Mouse (Mus musculus) intestine, postnatal 0 days (tissue): ENCODE measurements around the gene Nfasc. TPM values are rescaled to one million over a fixed set of nuclear protein-coding genes. Genes with fewer than 3 reads are reported as not detected.
A peak's percentile ranks its signal among the peaks of the same experiment; 100 is the strongest.

Experiments
- ATAC-seq: fragments of 200-750 bp; cut with Nextera tagmentation; 2 replicates; pipeline ENCODE4 v1.8.0; 2017; ENCODE audit warnings: mild to moderate bottlenecking, moderate TSS enrichment, moderate library complexity
- H3K27ac ChIP-seq: fragments of 300-500 bp; sonication (generic); 2 replicates; pipeline ENCODE4 v1.5.1; 2014; ENCODE audit warnings: mild to moderate bottlenecking, low read depth, low read length, moderate library complexity
- H3K27me3 ChIP-seq: fragments of 300-500 bp; sonication (generic); replicated peaks from 2 replicates; pipeline ENCODE4 v1.6.1; 2014; ENCODE audit warnings: low read length, mixed read lengths; ENCODE audit not compliant: control insufficient read depth, insufficient read depth
- H3K36me3 ChIP-seq: fragments of 300-500 bp; sonication (generic); 2 replicates; pipeline ENCODE4 v1.6.1; 2014; ENCODE audit warnings: mild to moderate bottlenecking, moderate library complexity; ENCODE audit not compliant: control insufficient read depth, insufficient read depth
- H3K4me1 ChIP-seq: fragments of 300-500 bp; sonication (generic); replicated peaks from 2 replicates; pipeline ENCODE4 v1.6.1; 2014; ENCODE audit warnings: antibody characterized with exemption, low read length, mixed read lengths; ENCODE audit not compliant: control insufficient read depth, insufficient read depth
- H3K4me2 ChIP-seq: fragments of 300-500 bp; sonication (generic); replicated peaks from 2 replicates; pipeline ENCODE4 v1.6.1; 2014; ENCODE audit warnings: low read depth, mild to moderate bottlenecking, moderate library complexity
- H3K4me3 ChIP-seq: fragments of 300-500 bp; sonication (generic); 2 replicates; pipeline ENCODE4 v1.5.1; 2014; ENCODE audit warnings: low read depth, low read length
- H3K9ac ChIP-seq: fragments of 300-500 bp; sonication (generic); 2 replicates; pipeline ENCODE4 v1.6.1; 2014; ENCODE audit warnings: mild to moderate bottlenecking, low read depth, low read length
- H3K9me3 ChIP-seq: fragments of 300-500 bp; sonication (generic); 2 replicates; pipeline ENCODE4 v1.6.1; 2016; ENCODE audit warnings: mixed run types; ENCODE audit not compliant: control insufficient read depth
- CTCF ChIP-seq: sonication (generic); IDR thresholded peaks from 2 replicates; pipeline ENCODE4 v1.5.1; 2016; ENCODE audit warnings: low read depth, mild to moderate bottlenecking, control low read depth, antibody characterized with exemption, moderate library complexity
- WGBS: fragments of 180-500 bp; shearing (Covaris S2); extraction: QIAGEN DNeasy Blood & Tissue Kit; methylation state at CpG from one replicate; pipeline ENCODE4 v1.1.7; 2014; 5-methylcytosine and 5-hydroxymethylcytosine counted together
- polyA plus RNA-seq: library from polyadenylated mRNA; unstranded; fragments of >200 nt; fragmentation: Nextera tagmentation; extraction: Ambion mirVana; gene quantifications from 2 replicates; pipeline ENCODE4 v1.2.1, GENCODE M21; 2015

The Nfasc gene
- polyA plus RNA-seq, 1 experiment from 2014 or later: 0.83 TPM

GRCm38 (mm10) chr1:132626125-132626756, 115.4 kb downstream of the Nfasc start:
- H3K27ac ChIP-seq: no peak overlapping the region
- WGBS: 71% methylated on average over 7 of the region's 7 CpGs

DNA sequence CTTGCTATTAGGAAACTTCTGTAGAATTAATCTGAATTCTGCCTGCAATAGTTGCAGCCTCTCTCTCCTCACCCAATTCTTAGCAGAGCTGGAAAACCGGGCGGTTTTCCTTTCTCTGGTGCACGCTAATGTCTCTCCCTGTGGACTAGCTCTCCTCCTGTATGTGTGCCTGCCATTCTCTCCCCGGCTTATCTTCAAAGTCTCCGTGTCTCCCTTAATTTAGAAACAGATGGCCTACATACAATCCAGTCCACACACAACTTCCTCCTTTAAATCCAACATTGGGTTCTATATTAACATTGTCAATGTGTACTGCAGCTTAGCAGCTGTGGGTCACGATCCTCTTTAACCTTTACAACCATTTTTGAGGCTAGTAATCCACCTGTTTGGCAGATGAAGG, 116.6 kb downstream of the Nfasc start:
- WGBS: 59% methylated on average over 6 of the region's 6 CpGs

More at GRCm38 (mm10) chr1:132626125-132626756, 115.4 kb downstream of the Nfasc start:
- no peak for TF ChIP-seq CTCF
- Histone ChIP-seq H3K9ac (no peak overlapping the region), H3K27me3 (no peaks in the 10 kb centered on the region), H3K4me1 (no peaks in the 10 kb centered on the region), H3K4me3 (no peak overlapping the region), H3K36me3 (no peaks in the 10 kb centered on the region), H3K9me3 (no peaks in the 10 kb centered on the region), H3K4me2 (no peak overlapping the region)
- no peak for ATAC-seq

DNA sequence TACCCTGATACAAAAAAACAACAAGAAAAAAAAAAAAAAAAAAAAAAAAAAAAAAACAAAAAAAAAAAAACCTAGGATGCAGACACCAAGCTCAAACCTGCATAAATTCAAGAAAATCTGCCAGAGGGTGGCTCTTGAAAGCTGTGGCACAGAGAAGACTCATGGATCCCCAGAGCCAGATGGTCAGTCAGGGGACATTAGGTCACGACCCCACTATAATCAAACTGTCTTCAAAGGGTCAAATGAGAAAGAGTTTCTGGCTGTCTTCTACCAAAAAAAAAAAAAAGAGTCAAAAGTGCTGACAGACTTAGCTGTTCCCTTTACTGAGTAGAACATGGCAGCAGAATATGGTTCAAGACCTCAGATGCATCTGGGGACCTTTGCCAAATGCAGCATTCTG, 117.1 kb downstream of the Nfasc start:
- H3K4me1 ChIP-seq: no peaks in the 10 kb centered on the region
- H3K4me2 ChIP-seq: no peak overlapping the region
- H3K4me3 ChIP-seq: no peak overlapping the region
- H3K27me3 ChIP-seq: no peaks in the 10 kb centered on the region
- WGBS: 35% methylated on average over 1 of the region's 1 CpGs
- no peak for ATAC-seq
- no peaks in the 10 kb centered on the region for H3K36me3 ChIP-seq
- H3K9me3 ChIP-seq: no peaks in the 10 kb centered on the region
- no peak overlapping the region for H3K9ac ChIP-seq
- H3K27ac ChIP-seq: no peak overlapping the region
- no peak for TF ChIP-seq CTCF

More for the DNA sequence above, 116.6 kb downstream of the Nfasc start:
- H3K9ac ChIP-seq: no peak overlapping the region
- H3K9me3 ChIP-seq: no peaks in the 10 kb centered on the region
- H3K27me3 ChIP-seq: no peaks in the 10 kb centered on the region
- H3K4me3 ChIP-seq: no peak overlapping the region
- no peak for TF ChIP-seq CTCF
- H3K4me2 ChIP-seq: no peak overlapping the region
- H3K27ac ChIP-seq: no peak overlapping the region
- no peak for ATAC-seq
- no peaks in the 10 kb centered on the region for H3K4me1 ChIP-seq
- H3K36me3 ChIP-seq: no peaks in the 10 kb centered on the region

GRCm38 (mm10) chr1:132623641-132624336, 117.8 kb downstream of the Nfasc start:
- no peaks in the 10 kb centered on the region for H3K36me3 ChIP-seq
- no peak overlapping the region for H3K9ac ChIP-seq
- TF ChIP-seq CTCF: no peak
- H3K4me3 ChIP-seq: no peak overlapping the region
- no peaks in the 10 kb centered on the region for H3K9me3 ChIP-seq
- ATAC-seq: no peak
- 45% methylated on average over 14 of the region's 14 CpGs for WGBS
- no peaks in the 10 kb centered on the region for H3K27me3 ChIP-seq
- no peak overlapping the region for H3K4me2 ChIP-seq
- no peak overlapping the region for H3K27ac ChIP-seq
- no peaks in the 10 kb centered on the region for H3K4me1 ChIP-seq

- no peak for ATAC-seq
- no peak for TF ChIP-seq CTCF
- H3K4me2 ChIP-seq: no peak overlapping the region
- WGBS: 71% methylated on average over 4 of the region's 4 CpGs
- no peaks in the 10 kb centered on the region for H3K36me3 ChIP-seq
- H3K4me3 ChIP-seq: no peak overlapping the region
- no peaks in the 10 kb centered on the region for H3K9me3 ChIP-seq
- H3K27me3 ChIP-seq: no peaks in the 10 kb centered on the region
- no peak overlapping the region for H3K27ac ChIP-seq
- no peaks in the 10 kb centered on the region for H3K4me1 ChIP-seq
- H3K9ac ChIP-seq: no peak overlapping the region
Measured at GRCm38 (mm10) chr1:132612066-132612465, 129.5 kb downstream of the Nfasc start.

- no peaks in the 10 kb centered on the region for H3K27me3 ChIP-seq
- H3K4me1 ChIP-seq: no peaks in the 10 kb centered on the region
- WGBS: 35% methylated on average over 4 of the region's 4 CpGs
- no peak overlapping the region for H3K4me2 ChIP-seq
- no peaks in the 10 kb centered on the region for H3K9me3 ChIP-seq
- no peak overlapping the region for H3K9ac ChIP-seq
- no peak overlapping the region for H3K27ac ChIP-seq
- TF ChIP-seq CTCF: peak; percentile 83
- ATAC-seq: no peak
- no peaks in the 10 kb centered on the region for H3K36me3 ChIP-seq
- no peak overlapping the region for H3K4me3 ChIP-seq
Measured at GRCm38 (mm10) chr1:132609048-132609634, 132.5 kb downstream of the Nfasc start.
